Mouse (Mus musculus): ENCODE results near the gene Orc3.

- TF ChIP-seq CTCF (IDR thresholded peaks at IDR 0.05; ENCODE audit: borderline replicate concordance, insufficient read depth, low read length) (no peak), POLR2A (IDR thresholded peaks at IDR 0.05; ENCODE audit: low read depth, low read length) (no peak)
Measured at GRCm38 (mm10) chr4:34556183-34556582, 58.6 kb downstream of the Orc3 start.

Data from embryonic fibroblast, embryonic 13.5 days (primary cell).